ENCODE assay signal across 8 mouse cellular contexts in the genomic region with DNA sequence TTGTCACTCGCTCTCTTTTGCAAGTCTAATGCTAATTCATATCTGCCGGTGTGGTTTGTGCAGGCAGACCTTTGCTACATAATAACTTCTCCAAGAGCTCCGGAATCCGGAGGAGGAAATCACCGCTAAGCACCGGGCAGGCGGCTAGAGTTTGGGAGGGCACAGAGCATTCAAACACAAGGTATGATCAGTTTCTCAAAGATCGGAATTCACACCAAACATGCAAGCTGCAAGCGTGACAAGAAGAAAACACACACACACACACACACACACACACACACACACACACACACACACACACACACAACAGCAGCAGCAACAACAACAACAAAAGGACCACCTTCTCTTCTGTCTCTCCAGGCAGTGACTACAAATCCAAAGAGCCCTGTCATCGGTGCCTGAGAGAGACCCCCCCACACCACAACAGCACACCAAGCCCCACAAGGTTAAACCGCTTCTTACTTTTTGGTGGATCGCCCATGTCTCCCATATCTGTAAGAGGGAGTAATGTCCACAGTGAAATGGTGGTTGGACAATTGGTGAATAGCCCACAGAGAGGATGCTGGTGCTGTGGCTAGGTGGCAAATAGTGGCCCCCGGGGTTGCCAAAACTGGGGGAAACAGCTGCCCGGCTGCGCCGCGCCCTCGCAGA. TPM values are rescaled to one million over a fixed set of nuclear protein-coding genes. Genes with fewer than 3 reads are reported as not detected.
DNase-seq lines count a peak whose midpoint lies in the region; ATAC-seq and TF ChIP-seq lines count a peak whose summit lies in the region.

No protein-coding gene starts in this region.

- no peak for TF ChIP-seq CTCF in layer of hippocampus, adult 2 months (conservative IDR thresholded peaks at IDR 0.05)

- ATAC-seq in heart, embryonic 15.5 days (replicated peaks; ENCODE audit: insufficient number of reproducible peaks, insufficient read depth, low FRiP score, low read depth), result no peak
- ATAC-seq in embryonic facial prominence, embryonic 11.5 days (replicated peaks; ENCODE audit: insufficient number of reproducible peaks, low FRiP score, low TSS enrichment, low read depth), result peak; percentile 40; the same call in 1 of the 2 replicates
- peak; percentile 21 for ATAC-seq in intestine, embryonic 15.5 days

- H3K27me3 ChIP-seq in heart, embryonic 15.5 days, result peaks cover 90% of the 10 kb centered on the region
- peaks cover 32% of the 10 kb centered on the region for H3K27me3 ChIP-seq in embryonic facial prominence, embryonic 11.5 days (ENCODE audit: control insufficient read depth, insufficient read depth, low read length)
- peaks cover 71% of the 10 kb centered on the region for H3K27me3 ChIP-seq in intestine, embryonic 15.5 days (replicated peaks)

- no peak overlapping the region for H3K27ac ChIP-seq in heart, embryonic 15.5 days
- peak overlapping the region; percentile 52; the same call in 1 of the 2 replicates for H3K27ac ChIP-seq in embryonic facial prominence, embryonic 11.5 days (replicated peaks; ENCODE audit: low read depth, low read length)
- H3K27ac ChIP-seq in intestine, embryonic 15.5 days, result no peak overlapping the region
- H3K27ac ChIP-seq in layer of hippocampus, adult 2 months, result no peak overlapping the region

- H3K4me2 ChIP-seq in heart, embryonic 15.5 days, result peak overlapping the region; percentile 90
- H3K4me2 ChIP-seq in embryonic facial prominence, embryonic 11.5 days (ENCODE audit: low read depth, low read length), result peak overlapping the region; percentile 96
- H3K4me2 ChIP-seq in intestine, embryonic 15.5 days (replicated peaks), result peak overlapping the region; percentile 99

- peak overlapping the region; percentile 58 for H3K4me3 ChIP-seq in heart, embryonic 15.5 days
- peak overlapping the region; percentile 59 for H3K4me3 ChIP-seq in embryonic facial prominence, embryonic 11.5 days (ENCODE audit: low read depth, low read length)
- H3K4me3 ChIP-seq in intestine, embryonic 15.5 days (replicated peaks), result peak overlapping the region; percentile 59
- no peak overlapping the region; the same call in 1 of the 2 replicates for H3K4me3 ChIP-seq in layer of hippocampus, adult 2 months

- no peaks in the 10 kb centered on the region for H3K36me3 ChIP-seq in heart, embryonic 15.5 days
- H3K36me3 ChIP-seq in embryonic facial prominence, embryonic 11.5 days (replicated peaks; ENCODE audit: control insufficient read depth, insufficient read depth, low read depth, low read length), result no peaks in the 10 kb centered on the region
- no peaks in the 10 kb centered on the region for H3K36me3 ChIP-seq in intestine, embryonic 15.5 days

- H3K9me3 ChIP-seq in heart, embryonic 15.5 days (replicated peaks), result no peaks in the 10 kb centered on the region
- no peaks in the 10 kb centered on the region for H3K9me3 ChIP-seq in embryonic facial prominence, embryonic 11.5 days (replicated peaks; ENCODE audit: control insufficient read depth, low read length)
- no peaks in the 10 kb centered on the region for H3K9me3 ChIP-seq in intestine, embryonic 15.5 days

- no peak for DNase-seq in heart, adult 18-20 months
- DNase-seq in embryonic facial prominence, embryonic 11.5 days (ENCODE audit: low spot score), result no peak
- DNase-seq in neural tube, embryonic 10.5 days (ENCODE audit: extremely low spot score, low spot score), result peak; percentile 57
- DNase-seq in thymus, adult 18-20 months, result no peak
- no peak for DNase-seq in spleen, postnatal 10 days (ENCODE audit: low spot score in 2 of 2)
- no peak for DNase-seq in layer of hippocampus, adult 2 months (ENCODE audit: low spot score in 2 of 2)

- 1% methylated on average over 18 of the region's 18 CpGs for WGBS in heart, embryonic 15.5 days
- 0% methylated on average over 18 of the region's 18 CpGs for WGBS in embryonic facial prominence, embryonic 11.5 days
- WGBS in intestine, embryonic 15.5 days, result 2% methylated on average over 18 of the region's 18 CpGs

- H3K4me1 ChIP-seq in heart, embryonic 15.5 days (replicated peaks), result peaks cover 16% of the 10 kb centered on the region
- no peaks in the 10 kb centered on the region; the same call in 1 of the 2 replicates for H3K4me1 ChIP-seq in embryonic facial prominence, embryonic 11.5 days (ENCODE audit: control insufficient read depth, insufficient read depth, low read length)
- peaks cover 3% of the 10 kb centered on the region for H3K4me1 ChIP-seq in intestine, embryonic 15.5 days (replicated peaks)

- no peak overlapping the region; the same call in 1 of the 2 replicates for H3K9ac ChIP-seq in heart, embryonic 15.5 days
- H3K9ac ChIP-seq in embryonic facial prominence, embryonic 11.5 days (replicated peaks; ENCODE audit: low read length), result peak overlapping the region; percentile 51
- peak overlapping the region; percentile 40; the same call in 1 of the 2 replicates for H3K9ac ChIP-seq in intestine, embryonic 15.5 days

RNA-seq across cellular contexts. Expression of a gene that starts 0.4 kb away (rescaled TPM):
- polyA plus RNA-seq in heart, embryonic 15.5 days (2015; fragmentation: Nextera tagmentation; extraction: Ambion mirVana), result 2.1 and 8.5 TPM in 2 replicates
- total RNA-seq in heart, adult 18-20 months (2021), result under 1 TPM in 1 of 2 experiments, not detected in 1; 0.69 TPM
- 58.0 and 73.1 TPM in 2 replicates for polyA plus RNA-seq in embryonic facial prominence, embryonic 11.5 days (2014; fragmentation: Nextera tagmentation; extraction: Ambion mirVana)
- 9.6 and 11.2 TPM in 2 replicates for polyA plus RNA-seq in intestine, embryonic 15.5 days (2015; fragmentation: Nextera tagmentation; extraction: Ambion mirVana)
- total RNA-seq in layer of hippocampus, adult 2 months (2021), result not detected
